Mouse (Mus musculus) embryonic facial prominence, embryonic 13.5 days (tissue): ENCODE data around the gene Hlcs. TPM values are rescaled to one million over a fixed set of nuclear protein-coding genes. Genes with fewer than 3 reads are reported as not detected.
"Not testable (repeated sequence)": the region's sequence is repeated elsewhere in the genome, so short reads cannot be mapped to it uniquely, and the experiment has no call there.

Experiments used
- ATAC-seq: fragments of 200-750 bp; cut with Nextera tagmentation; 2 replicates; pipeline ENCODE4 v1.8.0; 2017; ENCODE audit warnings: low read depth; ENCODE audit not compliant: insufficient number of reproducible peaks, insufficient read depth, low FRiP score, low TSS enrichment
- H3K27ac ChIP-seq: fragments of 300-500 bp; sonication (generic); 2 replicates; pipeline ENCODE4 v1.5.1; 2015; ENCODE audit warnings: moderate library complexity, mild to moderate bottlenecking, inconsistent platforms
- H3K27me3 ChIP-seq: fragments of 300-500 bp; sonication (generic); 2 replicates; pipeline ENCODE4 v1.6.1; 2015; ENCODE audit warnings: mild to moderate bottlenecking, inconsistent platforms
- H3K36me3 ChIP-seq: fragments of 300-500 bp; sonication (generic); 2 replicates; pipeline ENCODE4 v1.6.1; 2015; ENCODE audit warnings: mild to moderate bottlenecking, inconsistent platforms
- H3K4me1 ChIP-seq: fragments of 300-500 bp; sonication (generic); 2 replicates; pipeline ENCODE4 v1.6.1; 2015; ENCODE audit warnings: inconsistent platforms
- H3K4me2 ChIP-seq: fragments of 300-500 bp; sonication (generic); 2 replicates; pipeline ENCODE4 v1.6.1; 2015; ENCODE audit warnings: moderate library complexity, mild to moderate bottlenecking, inconsistent platforms
- H3K4me3 ChIP-seq: fragments of 300-500 bp; sonication (generic); 2 replicates; pipeline ENCODE4 v1.5.1; 2015; ENCODE audit warnings: mild to moderate bottlenecking, inconsistent platforms
- H3K9ac ChIP-seq: fragments of 300-500 bp; sonication (generic); 2 replicates; pipeline ENCODE4 v1.6.1; 2015; ENCODE audit warnings: mild to moderate bottlenecking, inconsistent platforms
- H3K9me3 ChIP-seq: fragments of 300-500 bp; sonication (generic); 2 replicates; pipeline ENCODE4 v1.6.1; 2016; ENCODE audit warnings: inconsistent platforms
- WGBS: fragments of 180-500 bp; shearing (Covaris S2); methylation state at CpG from one replicate; pipeline ENCODE4 v1.1.7; 2015; ENCODE audit warnings: mixed read lengths; 5-methylcytosine and 5-hydroxymethylcytosine counted together
- polyA plus RNA-seq: library from polyadenylated mRNA; unstranded; fragments of >200 nt; fragmentation: Nextera tagmentation; extraction: Ambion mirVana; gene quantifications from 2 replicates; pipeline ENCODE4 v1.2.1, GENCODE M21; 2015

Gene Hlcs
- polyA plus RNA-seq, 1 experiment from 2014 or later: 10.0 TPM

- ATAC-seq: no peak
- peaks cover 10% of the 10 kb centered on the region for H3K4me1 ChIP-seq
These were observed 33.8 kb upstream of the Hlcs start for GRCm38 (mm10) chr16:94347080-94347731.

DNA sequence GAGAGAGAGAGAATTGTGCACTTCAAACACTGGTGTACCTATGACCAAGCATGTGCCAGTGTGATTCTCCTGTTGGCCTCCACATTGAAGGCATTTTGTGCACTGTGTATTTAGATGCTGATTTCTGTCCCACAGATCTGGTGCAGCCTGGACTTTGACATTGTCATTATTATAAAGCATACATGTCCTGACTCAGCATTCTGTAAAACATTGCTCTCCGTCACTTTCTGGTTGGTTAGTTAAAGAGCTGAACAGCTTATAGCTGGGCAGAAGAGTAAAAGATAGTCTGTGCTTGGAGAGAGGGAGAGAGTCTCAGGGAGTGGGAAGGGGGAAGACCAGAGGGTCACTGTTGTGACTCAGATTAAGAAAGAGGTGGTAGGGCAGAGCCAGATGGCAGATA is 32.4 kb upstream of the Hlcs start:
- H3K4me2 ChIP-seq: no peak overlapping the region
- H3K36me3 ChIP-seq: no peaks in the 10 kb centered on the region
- H3K27ac ChIP-seq: no peak overlapping the region
- no peaks in the 10 kb centered on the region for H3K27me3 ChIP-seq
- H3K4me3 ChIP-seq: no peak overlapping the region
- ATAC-seq: no peak
- 78% methylated on average over 1 of the region's 1 CpGs for WGBS
- H3K9me3 ChIP-seq: no peaks in the 10 kb centered on the region
- H3K4me1 ChIP-seq: peaks cover 10% of the 10 kb centered on the region
- H3K9ac ChIP-seq: no peak overlapping the region

More at GRCm38 (mm10) chr16:94347080-94347731, 33.8 kb upstream of the Hlcs start:
- Histone ChIP-seq H3K9ac (no peak overlapping the region), H3K27ac (no peak overlapping the region), H3K9me3 (no peaks in the 10 kb centered on the region), H3K27me3 (no peaks in the 10 kb centered on the region), H3K36me3 (no peaks in the 10 kb centered on the region), H3K4me2 (no peak overlapping the region), H3K4me3 (no peak overlapping the region)
- WGBS: 66% methylated on average over 7 of the region's 7 CpGs

DNA sequence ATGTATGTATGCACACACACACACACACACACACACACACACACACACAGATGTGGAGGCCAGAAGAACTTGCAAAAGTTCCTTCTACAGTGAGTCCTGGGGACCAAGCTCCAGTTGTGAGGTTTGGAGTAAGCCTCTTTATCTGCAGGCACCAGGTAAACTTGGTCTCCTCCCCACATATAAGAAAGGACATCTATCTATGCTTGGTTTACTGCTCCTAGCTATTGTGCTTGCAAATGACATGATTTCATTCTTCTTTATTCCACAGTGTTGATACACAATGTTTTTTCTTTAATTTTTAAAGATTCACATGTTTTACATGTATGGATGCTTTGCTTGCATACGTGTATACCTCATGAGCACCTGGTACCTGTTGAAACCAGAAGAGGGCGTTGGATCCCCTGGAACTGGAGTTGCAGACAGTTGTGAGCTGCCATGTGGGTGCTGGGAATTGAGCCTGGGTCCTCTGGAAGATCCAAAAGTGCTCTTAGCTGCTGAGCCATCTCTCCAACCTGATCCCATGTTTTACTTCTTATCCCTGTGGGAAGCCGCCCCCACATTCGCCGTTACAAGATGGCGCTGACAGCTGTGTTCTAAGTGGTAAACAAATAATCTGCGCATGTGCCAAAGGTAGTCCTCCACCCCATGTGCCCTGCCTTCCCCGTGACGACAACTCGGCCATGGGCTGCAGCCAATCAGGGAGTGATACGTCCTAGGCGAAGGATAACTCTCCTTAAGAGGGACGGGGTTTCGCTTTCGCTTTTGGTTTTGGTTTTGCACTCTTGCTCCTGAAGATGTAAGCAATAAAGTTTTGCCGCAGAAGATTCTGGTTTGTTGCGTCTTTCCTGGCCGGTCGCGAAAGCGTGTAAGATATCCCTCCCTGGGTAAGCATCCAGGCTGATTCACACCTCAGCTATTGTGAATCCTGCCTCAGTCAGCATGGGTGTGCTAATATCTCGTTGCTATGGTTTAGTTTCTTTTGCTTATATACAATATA is 26.1 kb upstream of the Hlcs start:
- not testable (repeated sequence) for H3K9me3 ChIP-seq, H3K4me2 ChIP-seq, H3K27ac ChIP-seq, H3K27me3 ChIP-seq, H3K4me1 ChIP-seq, H3K9ac ChIP-seq, ATAC-seq, H3K36me3 ChIP-seq, H3K4me3 ChIP-seq
- 92% methylated on average over 22 of the region's 22 CpGs for WGBS

DNA sequence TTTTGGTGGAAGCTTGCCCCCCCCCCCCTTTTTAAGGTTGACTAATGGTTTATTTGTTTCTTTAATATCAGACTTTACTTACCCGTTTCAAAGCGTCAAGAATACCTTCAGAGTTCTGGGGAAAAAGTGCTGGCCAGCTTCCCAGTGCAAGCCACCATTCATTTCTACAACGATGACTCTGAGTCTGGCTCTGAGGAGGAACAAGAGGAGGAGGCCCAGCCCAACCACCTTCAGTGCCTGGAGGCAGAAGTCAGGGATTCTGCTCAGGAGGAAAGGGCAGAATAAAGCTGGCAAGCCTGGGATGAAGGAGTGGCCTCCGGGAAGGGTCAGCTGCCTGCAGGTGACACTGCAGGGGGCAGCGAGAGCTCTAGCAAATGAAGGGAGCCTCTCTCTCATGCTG is 22.3 kb upstream of the Hlcs start:
- Histone ChIP-seq H3K36me3 (no peaks in the 10 kb centered on the region), H3K9me3 (no peaks in the 10 kb centered on the region), H3K9ac (no peak overlapping the region), H3K27ac (no peak overlapping the region), H3K4me1 (no peaks in the 10 kb centered on the region), H3K27me3 (no peaks in the 10 kb centered on the region), H3K4me2 (no peak overlapping the region), H3K4me3 (no peak overlapping the region)
- 26% methylated on average over 5 of the region's 5 CpGs for WGBS
- ATAC-seq: no peak

- no peak overlapping the region for H3K9ac ChIP-seq
- H3K27ac ChIP-seq: no peak overlapping the region
- H3K4me3 ChIP-seq: no peak overlapping the region
- H3K4me2 ChIP-seq: no peak overlapping the region
- no peaks in the 10 kb centered on the region for H3K9me3 ChIP-seq
- H3K27me3 ChIP-seq: peaks cover 36% of the 10 kb centered on the region
- WGBS: 54% methylated on average over 5 of the region's 5 CpGs
- peaks cover 25% of the 10 kb centered on the region for H3K4me1 ChIP-seq
- no peak for ATAC-seq
- H3K36me3 ChIP-seq: no peaks in the 10 kb centered on the region
These were observed 18.5 kb upstream of the Hlcs start for GRCm38 (mm10) chr16:94331886-94332252.

GRCm38 (mm10) chr16:94331233-94331885 is 18.0 kb upstream of the Hlcs start:
- H3K4me1 ChIP-seq: peaks cover 25% of the 10 kb centered on the region
- H3K36me3 ChIP-seq: no peaks in the 10 kb centered on the region
- WGBS: 73% methylated on average over 9 of the region's 9 CpGs
- H3K4me2 ChIP-seq: no peak overlapping the region
- H3K27me3 ChIP-seq: peaks cover 40% of the 10 kb centered on the region
- no peaks in the 10 kb centered on the region for H3K9me3 ChIP-seq
- no peak overlapping the region for H3K27ac ChIP-seq
- ATAC-seq: no peak
- H3K9ac ChIP-seq: no peak overlapping the region
- H3K4me3 ChIP-seq: no peak overlapping the region

- H3K27me3 ChIP-seq: peaks cover 42% of the 10 kb centered on the region
- H3K9me3 ChIP-seq: no peaks in the 10 kb centered on the region
- no peak for ATAC-seq
- no peak overlapping the region for H3K4me3 ChIP-seq
- no peak overlapping the region for H3K4me2 ChIP-seq
- 57% methylated on average over 5 of the region's 5 CpGs for WGBS
- H3K4me1 ChIP-seq: peaks cover 25% of the 10 kb centered on the region
- H3K27ac ChIP-seq: no peak overlapping the region
- no peak overlapping the region for H3K9ac ChIP-seq
- no peaks in the 10 kb centered on the region for H3K36me3 ChIP-seq
These were observed 17.1 kb upstream of the Hlcs start for GRCm38 (mm10) chr16:94330429-94330828.

DNA sequence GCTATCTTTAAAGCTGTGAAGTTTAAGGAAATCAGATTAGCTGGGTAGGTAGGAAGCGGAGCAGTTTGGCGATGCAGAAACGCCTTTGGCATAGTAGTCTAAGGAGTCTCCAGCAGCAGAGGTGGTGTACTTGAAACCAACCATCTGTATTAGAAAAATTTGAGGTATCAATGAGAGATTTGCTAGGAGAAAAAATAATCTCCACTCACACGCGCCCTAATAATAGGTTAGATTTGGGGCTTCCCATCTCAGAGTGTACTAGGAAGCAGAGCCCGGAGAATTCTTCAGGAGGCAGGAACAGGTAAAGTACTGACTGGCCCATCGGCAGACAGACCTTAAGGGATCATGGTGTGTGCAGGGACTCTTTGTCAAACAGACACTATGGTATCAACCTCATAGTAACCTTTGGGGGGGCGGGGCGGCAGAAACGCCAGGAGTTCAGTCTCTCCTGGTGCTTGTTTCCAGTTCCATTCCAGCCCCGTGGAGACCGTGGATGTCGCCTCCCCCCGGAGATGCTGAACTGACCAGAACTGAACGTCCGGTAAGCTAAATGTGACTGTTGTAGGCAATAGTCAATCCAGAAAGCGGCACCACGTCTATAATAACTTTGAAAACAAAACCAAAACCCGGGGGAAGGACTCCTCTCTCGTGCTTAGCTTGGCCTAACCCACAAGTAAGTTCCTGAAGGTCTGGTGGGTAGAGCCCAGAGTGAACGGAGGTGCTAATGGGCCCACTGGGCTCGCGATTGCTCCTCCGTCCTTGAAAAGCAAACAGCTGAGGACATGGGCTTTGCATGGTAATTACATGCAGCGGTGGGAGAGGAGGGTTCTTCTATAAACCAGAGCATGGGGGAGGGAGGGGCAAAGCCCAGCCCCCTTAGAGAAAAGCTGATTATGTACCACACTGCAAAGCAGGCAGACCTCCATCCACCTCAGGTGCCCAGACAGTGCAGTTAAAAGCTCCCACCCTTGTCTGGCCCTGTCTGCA is 15.8 kb upstream of the Hlcs start:
- H3K27me3 ChIP-seq: peaks cover 46% of the 10 kb centered on the region
- H3K36me3 ChIP-seq: no peaks in the 10 kb centered on the region
- no peak for ATAC-seq
- H3K9ac ChIP-seq: no peak overlapping the region
- no peaks in the 10 kb centered on the region for H3K9me3 ChIP-seq
- H3K4me2 ChIP-seq: peak overlapping the region; percentile 82
- 7% methylated on average over 25 of the region's 25 CpGs for WGBS
- H3K4me3 ChIP-seq: peak overlapping the region; percentile 51
- H3K27ac ChIP-seq: no peak overlapping the region
- peaks cover 25% of the 10 kb centered on the region for H3K4me1 ChIP-seq

GRCm38 (mm10) chr16:94327781-94328711 is 14.7 kb upstream of the Hlcs start, which contains the start of gene Ripply3:
Gene Ripply3 (plus strand): TSS chr16:94328420.
- peak within 1 kb of the TSS; percentile 82 for H3K4me2 ChIP-seq
- no peak; the same call in 1 of the 2 replicates for ATAC-seq
- WGBS: 1% methylated on average over 63 of the region's 63 CpGs
- H3K9ac ChIP-seq: peak within 1 kb of the TSS; percentile 68
- H3K27ac ChIP-seq: no peak within 1 kb of the TSS
- peaks cover 25% of the 10 kb centered on the region for H3K4me1 ChIP-seq
- H3K4me3 ChIP-seq: peak within 1 kb of the TSS; percentile 51
- peaks cover 46% of the 10 kb centered on the region for H3K27me3 ChIP-seq
- no peaks in the 10 kb centered on the region for H3K9me3 ChIP-seq
- H3K36me3 ChIP-seq: no peaks in the 10 kb centered on the region

DNA sequence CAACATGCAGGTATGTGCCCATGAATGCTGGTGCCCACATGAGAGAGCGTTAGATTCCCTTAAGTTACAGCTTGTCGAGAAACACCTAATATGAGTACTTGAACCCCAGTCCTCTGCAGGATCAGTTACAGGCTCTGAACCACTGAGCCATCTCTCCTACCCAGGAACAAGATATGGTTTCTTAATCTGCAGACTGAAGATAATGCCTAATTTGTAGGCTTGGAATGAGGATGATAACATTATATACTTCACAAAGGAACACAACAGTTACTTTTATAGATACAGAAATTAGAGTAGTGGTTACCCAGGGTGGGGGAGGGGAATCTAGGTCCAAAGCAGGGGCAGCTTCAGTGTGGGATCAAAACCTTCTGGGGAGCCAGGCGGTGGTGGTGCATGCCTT is 12.6 kb upstream of the Hlcs start:
- no peak for ATAC-seq
- H3K27me3 ChIP-seq: peaks cover 46% of the 10 kb centered on the region
- H3K4me1 ChIP-seq: peaks cover 25% of the 10 kb centered on the region
- no peaks in the 10 kb centered on the region for H3K36me3 ChIP-seq
- H3K4me3 ChIP-seq: no peak overlapping the region
- H3K9me3 ChIP-seq: no peaks in the 10 kb centered on the region
- no peak overlapping the region for H3K9ac ChIP-seq
- H3K4me2 ChIP-seq: no peak overlapping the region
- 88% methylated on average over 3 of the region's 3 CpGs for WGBS
- no peak overlapping the region for H3K27ac ChIP-seq
